Mouse (Mus musculus) mouse trophoblast stem cell (cell line): ENCODE measurements around the gene Gm49336.

Experiments used
- in situ Hi-C, 2 experiments: fragments of 300-500 bp; cut with MseI, MboI; formaldehyde crosslinking; loops; 2 replicates in 1 of 2; 3 replicates in 1 of 2; pipeline ENCODE4 v1.15.1; 2025

The Gm49336 gene

GRCm38 (mm10) chr14:60238551-60238950 lies 12.8 kb downstream of the Gm49336 start:
- in situ Hi-C loops: no loop called here

- in situ Hi-C loops: no loop called here
These were observed 31.4 kb downstream of the Gm49336 start for GRCm38 (mm10) chr14:60219886-60220285.

- in situ Hi-C loops: no loop called here
These were observed 33.7 kb downstream of the Gm49336 start for GRCm38 (mm10) chr14:60217616-60218015.

- in situ Hi-C loops: no loop called here
These were observed 35.2 kb downstream of the Gm49336 start for GRCm38 (mm10) chr14:60216125-60216524.

GRCm38 (mm10) chr14:60215000-60215399 lies 36.3 kb downstream of the Gm49336 start:
- in situ Hi-C loops: no loop called here

- in situ Hi-C loops: no loop called here
These were observed 37.3 kb downstream of the Gm49336 start for GRCm38 (mm10) chr14:60214040-60214439.

GRCm38 (mm10) chr14:60209166-60209565 lies 42.1 kb downstream of the Gm49336 start:
- in situ Hi-C loops: loop anchor here in 1 of 2 experiments (10.0 kb wide), 1 partner anchor 64 kb away; no protein-coding TSS in a partner anchor

- in situ Hi-C loops: loop anchor here in 1 of 2 experiments (10.0 kb wide), 1 partner anchor 60 kb away; no protein-coding TSS in a partner anchor
These were observed 46.3 kb downstream of the Gm49336 start for GRCm38 (mm10) chr14:60204993-60205392.

- in situ Hi-C loops: no loop called here
These were observed 54.4 kb downstream of the Gm49336 start, which contains the start of gene Atp8a2 for GRCm38 (mm10) chr14:60196884-60197283. Gene Atp8a2 (minus strand): TSS chr14:60197179.

- in situ Hi-C loops: no loop called here
These were observed 55.3 kb downstream of the Gm49336 start for GRCm38 (mm10) chr14:60195999-60196398.

GRCm38 (mm10) chr14:60194606-60195005 lies 56.7 kb downstream of the Gm49336 start:
- in situ Hi-C loops: no loop called here

GRCm38 (mm10) chr14:60189771-60190170 lies 61.5 kb downstream of the Gm49336 start:
- in situ Hi-C loops: no loop called here

- in situ Hi-C loops: no loop called here
These were observed 63.0 kb downstream of the Gm49336 start for GRCm38 (mm10) chr14:60188201-60188825.

GRCm38 (mm10) chr14:60181306-60181705 lies 70.0 kb downstream of the Gm49336 start:
- in situ Hi-C loops: no loop called here

- in situ Hi-C loops: no loop called here
These were observed 72.7 kb downstream of the Gm49336 start for GRCm38 (mm10) chr14:60178571-60178955.

- in situ Hi-C loops: no loop called here
These were observed 73.4 kb downstream of the Gm49336 start for GRCm38 (mm10) chr14:60177614-60178570.

- in situ Hi-C loops: no loop called here
These were observed 74.3 kb downstream of the Gm49336 start for GRCm38 (mm10) chr14:60176891-60177613.

- in situ Hi-C loops: no loop called here
These were observed 74.8 kb downstream of the Gm49336 start for GRCm38 (mm10) chr14:60176469-60176890.

- in situ Hi-C loops: no loop called here
These were observed 78.8 kb downstream of the Gm49336 start for GRCm38 (mm10) chr14:60172286-60173055.

- in situ Hi-C loops: no loop called here
These were observed 80.3 kb downstream of the Gm49336 start for GRCm38 (mm10) chr14:60170845-60171610.
